Comparison of ENCODE assay signal across 12 mouse cellular contexts in genomic region chr13:19101889-19102402, GRCm38 (mm10).
DNase-seq lines count a peak whose midpoint lies in the region; ATAC-seq and TF ChIP-seq lines count a peak whose summit lies in the region.
"Had no signal": no experiment of that assay in that cellular context is flagged by ENCODE, and none has a peak within 500 bp of the region (broad histone marks: within the 10 kb centered on the region; RNA-seq: fewer than 3 reads in every experiment).

No protein-coding gene starts in this region.

- H3K4me3 ChIP-seq in lung, postnatal 0 days (ENCODE audit: low read depth, low read length), result no peak overlapping the region
- H3K4me3 ChIP-seq in heart, adult 2 months, result no peak overlapping the region
- no peak overlapping the region for H3K4me3 ChIP-seq in thymus, adult 2 months (ENCODE audit: control insufficient read depth, insufficient read depth, low read length)
- H3K4me3 ChIP-seq: heart, embryonic 15.5 days; liver, embryonic 13.5 days; midbrain, embryonic 10.5 days; stomach, embryonic 15.5 days had no signal

- H3K79me2 ChIP-seq in heart, adult 2 months (replicated peaks; ENCODE audit: control insufficient read depth, insufficient read depth, low read length), result no peaks in the 10 kb centered on the region

- no peaks in the 10 kb centered on the region for H3K4me1 ChIP-seq in lung, postnatal 0 days (ENCODE audit: insufficient read depth, low read depth, low read length)
- no peaks in the 10 kb centered on the region for H3K4me1 ChIP-seq in heart, adult 2 months (ENCODE audit: control insufficient read depth, insufficient read depth, low read length)
- H3K4me1 ChIP-seq in thymus, adult 2 months (replicated peaks; ENCODE audit: control insufficient read depth, insufficient read depth, low read length), result no peaks in the 10 kb centered on the region
- H3K4me1 ChIP-seq: heart, embryonic 15.5 days; liver, embryonic 13.5 days; midbrain, embryonic 10.5 days; stomach, embryonic 15.5 days had no signal

- TF ChIP-seq CTCF in lung, postnatal 0 days (IDR thresholded peaks at IDR 0.05), result no peak
- TF ChIP-seq CTCF in heart, adult 2 months (IDR thresholded peaks at IDR 0.05), result no peak
- TF ChIP-seq CTCF in thymus, adult 2 months (IDR thresholded peaks at IDR 0.05; ENCODE audit: borderline replicate concordance, control insufficient read depth, extremely low read depth, insufficient read depth, low read length, poor library complexity), result no peak

- no peak for ATAC-seq in lung, postnatal 0 days

- no peak for TF ChIP-seq POLR2A in heart, adult 2 months (IDR thresholded peaks at IDR 0.05; ENCODE audit: insufficient read depth, low read depth, low read length)
- no peak for TF ChIP-seq POLR2A in thymus, adult 2 months (IDR thresholded peaks at IDR 0.05; ENCODE audit: control insufficient read depth, extremely low read depth, insufficient read depth, low read length, poor library complexity)

- no peak overlapping the region for H3K4me2 ChIP-seq in lung, postnatal 0 days (replicated peaks; ENCODE audit: low read depth, low read length)
- H3K4me2 ChIP-seq: heart, embryonic 15.5 days; liver, embryonic 13.5 days; stomach, embryonic 15.5 days had no signal

- no peaks in the 10 kb centered on the region for H3K36me3 ChIP-seq in lung, postnatal 0 days (ENCODE audit: insufficient read depth, low read length)
- H3K36me3 ChIP-seq in heart, adult 2 months (ENCODE audit: control insufficient read depth, insufficient read depth, low read length), result no peaks in the 10 kb centered on the region
- H3K36me3 ChIP-seq in thymus, adult 2 months (ENCODE audit: control insufficient read depth, insufficient read depth, low read length), result no peaks in the 10 kb centered on the region
- H3K36me3 ChIP-seq: heart, embryonic 15.5 days; liver, embryonic 13.5 days; midbrain, embryonic 10.5 days; stomach, embryonic 15.5 days had no signal

- H3K9me3 ChIP-seq in lung, postnatal 0 days (ENCODE audit: low read length), result no peaks in the 10 kb centered on the region
- H3K9me3 ChIP-seq: heart, embryonic 15.5 days; liver, embryonic 13.5 days; midbrain, embryonic 10.5 days; stomach, embryonic 15.5 days had no signal

- H3K27me3 ChIP-seq in lung, postnatal 0 days (replicated peaks; ENCODE audit: insufficient read depth, low read length), result no peaks in the 10 kb centered on the region
- no peaks in the 10 kb centered on the region for H3K27me3 ChIP-seq in heart, adult 2 months (ENCODE audit: control insufficient read depth, insufficient read depth, low read length)
- H3K27me3 ChIP-seq in thymus, adult 2 months (ENCODE audit: control insufficient read depth, insufficient read depth, low read length), result no peaks in the 10 kb centered on the region
- H3K27me3 ChIP-seq: heart, embryonic 15.5 days; liver, embryonic 13.5 days; stomach, embryonic 15.5 days had no signal

- intact Hi-C loops in heart, adult 2 months (cut with DNase I), result loop anchor here (10.0 kb wide), 1 partner anchor 157 kb away; the partner anchor contains the start of gene Amph

- DNase-seq in lung, postnatal 10 days, result peak; percentile 38
- no peak for DNase-seq in lung, postnatal 0 days (ENCODE audit: low spot score)
- DNase-seq in frontal cortex, postnatal 25 days (ENCODE audit: low spot score in 2 of 2), result peak; percentile 84 to 88
- DNase-seq in left cerebral cortex, adult 9 months (ENCODE audit: low spot score in 2 of 2), result peak; percentile 93 to 97
- no peak for DNase-seq in heart, adult 2 months
- no peak for DNase-seq in ovary, postnatal 10 days (ENCODE audit: low spot score)
- no peak for DNase-seq in thymus, adult 2 months
- DNase-seq in spleen, postnatal 10 days (ENCODE audit: low spot score in 2 of 2), result no peak
- DNase-seq: liver, embryonic 13.5 days had no signal

- no peak for TF ChIP-seq EP300 in lung, postnatal 0 days (IDR thresholded peaks at IDR 0.05)
- TF ChIP-seq EP300 in heart, adult 2 months (IDR thresholded peaks at IDR 0.05; ENCODE audit: insufficient read depth, low read depth, low read length), result no peak

- H3K27ac ChIP-seq in lung, postnatal 0 days (ENCODE audit: low read length), result no peak overlapping the region
- no peak overlapping the region for H3K27ac ChIP-seq in heart, adult 2 months
- no peak overlapping the region for H3K27ac ChIP-seq in thymus, adult 2 months (ENCODE audit: control insufficient read depth, insufficient read depth, low read length)
- H3K27ac ChIP-seq: heart, embryonic 15.5 days; liver, embryonic 13.5 days; midbrain, embryonic 10.5 days; stomach, embryonic 15.5 days had no signal

- no peak overlapping the region for H3K9ac ChIP-seq in lung, postnatal 0 days (replicated peaks; ENCODE audit: low read depth)
- H3K9ac ChIP-seq in heart, adult 2 months (ENCODE audit: low read depth, low read length), result no peak overlapping the region
- H3K9ac ChIP-seq: heart, embryonic 15.5 days; liver, embryonic 13.5 days; stomach, embryonic 15.5 days had no signal

- WGBS in lung, postnatal 0 days, result 75% methylated on average over 10 of the region's 10 CpGs
- 79% methylated on average over 10 of the region's 10 CpGs for WGBS in heart, adult 2 months
- 82% methylated on average over 10 of the region's 10 CpGs for WGBS in thymus, adult 2 months

Comparison
In these comparisons a context has a peak if more than half of its experiments do, and no peak if none do; other contexts are left out.
1. DNase-seq: peak in lung, postnatal 10 days (single experiment), frontal cortex, postnatal 25 days (2 of 2) and left cerebral cortex, adult 9 months (2 of 2); none in lung, postnatal 0 days (single experiment), heart, adult 2 months (0 of 2), ovary, postnatal 10 days (single experiment), thymus, adult 2 months (single experiment) and spleen, postnatal 10 days (0 of 2).